Mouse (Mus musculus) cerebellum, postnatal 10 days (tissue): Measurements from ENCODE around the gene Nudt3.
"Not testable (repeated sequence)": the region's sequence is repeated elsewhere in the genome, so short reads cannot be mapped to it uniquely, and the experiment has no call there.

ENCODE experiments used
- DNase-seq, 2 experiments: peaks; one replicate each; pipeline ENCODE4 v3.0.0; 2021; ENCODE audit warnings: mixed read lengths in 2 of 2

Nudt3 gene

DNA sequence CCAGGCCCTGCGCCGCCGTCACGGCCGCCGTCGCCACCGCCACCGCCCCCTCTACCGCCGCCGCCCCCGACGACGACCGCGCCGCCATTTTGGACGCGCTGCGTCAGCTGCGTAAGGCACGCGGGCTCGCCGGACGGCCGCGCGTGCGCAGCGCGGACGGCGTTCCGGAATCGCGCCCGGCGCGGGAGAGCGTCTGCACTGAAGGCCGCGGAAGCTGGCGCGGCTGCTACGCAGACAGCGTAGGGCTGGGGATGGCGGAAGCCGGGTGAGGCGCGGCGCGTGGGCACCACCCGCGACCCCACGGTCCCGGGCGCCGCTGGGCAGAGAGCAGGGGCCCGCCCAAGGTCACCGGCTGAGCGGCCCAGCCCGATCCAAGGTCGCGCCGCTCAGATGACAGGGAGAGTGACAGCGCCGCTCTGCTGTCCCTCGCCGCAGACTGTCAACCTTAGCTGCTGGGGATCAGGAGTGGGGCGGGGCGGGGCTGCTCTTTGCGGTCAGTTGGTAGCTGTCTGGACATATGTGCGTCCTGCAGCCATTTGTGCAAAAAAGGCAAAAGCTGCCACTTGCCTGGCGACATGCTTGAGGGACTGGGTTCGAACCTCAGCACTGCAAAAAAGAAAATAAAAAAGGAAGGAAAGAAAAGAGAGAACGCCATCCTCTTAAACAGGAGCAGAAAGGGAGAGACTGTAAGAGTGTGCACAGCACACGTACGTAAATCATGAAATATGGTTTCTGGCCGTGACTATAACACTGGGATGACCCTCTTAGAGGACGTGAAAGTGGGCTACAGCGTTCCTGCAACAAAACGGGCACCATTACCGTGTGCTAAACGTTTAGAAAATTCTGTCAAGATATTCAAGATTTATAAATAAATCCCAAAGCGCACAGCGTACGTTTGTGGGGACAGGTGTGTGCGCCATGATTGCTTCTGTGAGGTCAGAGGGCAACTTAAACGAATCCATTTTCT, at the start of gene Nudt3:
Gene Nudt3, minus strand, starts transcription at position 136 of the 967 bp plus-strand sequence.
- DNase-seq: peak; percentile 95 to 96

DNA sequence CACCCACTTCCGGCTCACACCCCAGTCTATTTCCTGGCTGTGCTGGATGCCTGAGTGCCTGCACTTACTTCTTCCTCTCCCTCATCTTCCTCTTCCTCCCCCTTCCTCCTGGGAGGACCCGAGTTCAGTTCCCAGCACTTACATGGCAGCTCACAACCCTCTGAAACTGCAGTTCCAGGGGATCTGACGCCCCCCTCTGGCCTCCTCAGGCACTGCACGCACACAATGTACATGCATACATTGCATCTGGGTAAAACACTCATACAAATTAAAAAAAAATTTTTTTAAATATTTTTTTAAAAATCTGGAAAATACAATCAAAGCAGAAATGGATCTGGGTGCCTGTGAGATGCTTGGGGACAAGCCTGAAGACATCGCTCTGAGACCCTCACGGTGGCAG, 48.4 kb upstream of the Nudt3 start:
- no peak for DNase-seq

DNA sequence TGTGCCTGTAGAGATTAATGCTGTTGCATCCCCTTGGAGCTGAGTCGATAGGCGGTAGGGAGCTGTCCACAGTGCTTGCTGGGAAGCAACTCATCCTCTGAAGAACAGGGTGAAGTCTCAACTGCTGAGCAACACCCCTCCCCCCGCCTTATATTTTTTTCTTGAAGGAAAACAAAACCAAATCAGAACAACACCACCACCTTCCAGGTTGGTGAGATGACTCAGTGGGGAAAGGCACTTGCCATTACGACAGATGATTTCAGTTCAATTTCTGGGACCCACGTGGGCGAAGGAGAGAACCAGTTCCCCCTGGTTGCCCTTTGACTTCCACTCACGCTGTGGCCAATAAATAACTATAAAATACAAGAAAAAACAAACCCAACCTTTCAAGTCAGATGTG, 35.5 kb upstream of the Nudt3 start:
- DNase-seq: no peak

DNA sequence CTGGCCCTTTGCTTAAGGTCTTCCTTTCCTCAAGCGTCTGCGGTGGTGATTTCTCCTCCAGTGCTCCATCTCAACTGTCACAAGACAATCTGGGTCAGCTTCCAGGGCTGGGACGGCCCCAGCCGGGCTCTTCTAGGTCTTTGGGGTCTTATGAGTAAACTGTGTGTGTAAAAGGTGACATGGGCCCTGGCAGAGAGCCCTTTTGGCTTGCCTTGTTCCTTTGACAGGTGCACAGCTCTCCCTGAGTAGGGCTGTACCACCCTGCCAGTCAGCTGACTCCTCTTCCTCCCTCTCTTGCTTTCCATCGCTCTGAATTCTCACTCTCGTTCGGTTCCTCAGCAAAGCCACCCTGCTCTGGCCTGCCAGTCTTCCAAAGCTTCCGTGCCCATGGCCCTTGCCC, 33.8 kb upstream of the Nudt3 start:
- DNase-seq: peak; percentile 91

DNA sequence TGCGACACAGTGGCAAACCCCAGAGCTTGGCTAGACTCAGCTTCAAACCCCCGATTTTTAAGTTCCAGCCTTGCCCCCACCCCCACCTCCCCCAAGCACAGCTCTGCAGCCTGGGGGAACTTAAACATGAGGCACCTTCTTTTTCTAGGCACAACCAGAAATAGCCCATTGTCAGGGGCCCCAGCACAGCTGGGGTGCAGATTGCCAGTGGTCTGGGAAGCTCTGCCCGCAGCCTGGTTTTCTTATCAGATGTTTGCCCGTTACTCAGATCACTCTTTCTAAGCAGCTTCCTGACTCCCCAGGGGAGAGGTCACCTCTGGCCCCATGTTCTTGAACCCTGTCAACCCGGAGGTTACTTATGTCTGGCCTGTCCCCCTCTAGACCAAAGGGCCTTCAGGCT, 33.1 kb upstream of the Nudt3 start:
- DNase-seq: no peak

DNA sequence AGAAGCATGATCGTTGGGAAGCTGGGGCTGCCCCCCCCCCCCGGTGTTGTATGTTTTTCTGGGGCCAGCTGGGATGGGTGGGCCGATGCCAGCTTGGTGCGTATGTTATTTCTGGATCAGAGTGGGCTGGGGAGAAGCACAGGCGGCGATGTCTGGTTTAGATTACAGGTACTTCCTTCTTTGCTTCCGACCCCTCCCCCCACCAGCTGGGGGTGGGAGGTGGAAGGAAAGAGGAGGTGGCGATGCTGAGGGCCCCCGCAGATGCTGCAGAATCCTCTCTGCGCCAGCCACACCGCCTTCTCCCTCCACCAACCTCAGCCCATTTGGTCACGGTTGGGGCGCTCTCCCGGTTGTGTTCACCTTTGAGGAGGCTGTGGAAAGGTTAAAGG, 32.7 kb upstream of the Nudt3 start:
- DNase-seq: peak; percentile 88 to 89

DNA sequence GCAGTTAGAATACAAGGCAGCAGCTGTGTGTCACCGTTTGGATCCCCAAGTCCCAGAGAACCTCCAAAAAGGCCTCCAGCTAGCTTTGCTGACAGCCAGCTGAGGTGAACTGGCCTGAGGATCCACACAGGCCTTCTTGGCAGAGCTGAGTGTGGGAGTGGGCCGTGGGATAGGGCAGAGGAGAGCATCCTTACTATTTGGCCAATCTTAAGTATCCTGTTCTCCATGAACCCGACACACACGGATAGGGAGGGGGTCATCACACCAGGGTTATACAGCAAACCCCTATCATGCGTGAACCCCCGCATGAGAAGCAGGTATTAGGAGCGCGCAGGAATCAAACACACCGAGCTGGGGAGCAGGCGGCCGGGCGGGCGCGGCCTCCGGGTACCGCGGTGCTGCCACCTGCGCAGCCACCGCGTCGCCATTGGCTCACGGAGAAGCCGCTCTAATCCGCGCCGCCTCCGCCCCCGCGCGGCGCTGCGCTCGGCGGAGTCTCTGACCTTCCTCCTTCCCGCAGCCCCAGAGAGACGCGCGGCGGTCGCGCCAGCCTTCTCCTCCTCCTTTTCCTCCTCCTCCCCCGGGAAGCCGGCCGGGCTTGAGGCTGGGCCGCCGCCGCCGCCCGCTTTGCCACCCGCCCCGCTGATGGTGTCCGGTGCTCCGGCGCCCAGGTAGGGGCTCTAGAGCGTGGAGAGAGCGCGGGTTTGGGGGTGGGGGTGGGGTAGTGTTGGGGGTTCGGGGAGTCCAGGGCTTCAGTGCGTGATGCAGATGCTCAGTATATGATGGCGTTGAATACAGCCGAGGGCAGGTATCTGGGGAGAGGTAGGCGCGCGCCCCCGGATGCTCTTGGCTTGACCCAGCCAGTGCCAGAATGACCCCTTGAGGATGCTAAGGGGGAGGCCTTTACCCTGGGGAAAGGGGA, 32.1 kb upstream of the Nudt3 start, which contains the start of gene Pacsin1:
Gene Pacsin1, plus strand, starts transcription at position 421 of the 922 bp plus-strand sequence.
- DNase-seq: peak; percentile 91 to 92

DNA sequence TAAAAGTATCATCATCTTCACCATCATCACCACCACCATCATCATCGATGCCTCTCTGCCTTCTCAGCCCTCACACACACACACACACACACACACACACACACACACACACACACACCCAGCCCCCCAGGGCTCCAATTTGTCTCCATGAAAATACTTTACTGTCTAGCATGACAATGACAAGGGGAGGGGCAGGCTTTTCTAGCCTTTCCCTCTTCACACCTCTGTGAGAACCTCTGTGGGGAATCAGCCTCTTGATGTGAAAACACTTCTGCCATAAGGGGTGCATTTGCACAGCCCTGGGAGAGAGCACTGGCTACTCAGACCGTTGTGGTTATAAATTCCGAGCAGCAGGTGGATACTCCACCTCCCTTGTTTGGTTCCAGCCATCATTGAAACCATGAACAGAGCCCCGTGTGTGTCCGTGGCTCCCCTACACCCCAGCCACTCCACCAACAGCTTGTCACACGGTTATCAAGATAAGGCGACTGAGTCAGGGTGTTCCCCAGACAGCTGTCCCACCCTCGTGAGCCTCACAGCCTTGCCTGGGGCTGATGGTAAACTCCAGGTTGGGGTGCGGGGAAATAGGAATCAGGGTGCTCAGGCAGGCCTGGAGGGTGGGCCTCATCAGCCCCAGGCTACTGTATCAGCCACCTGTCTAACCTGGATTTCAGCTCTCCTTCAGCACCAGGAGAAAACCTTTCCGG, 30.1 kb upstream of the Nudt3 start:
- DNase-seq: no peak

DNA sequence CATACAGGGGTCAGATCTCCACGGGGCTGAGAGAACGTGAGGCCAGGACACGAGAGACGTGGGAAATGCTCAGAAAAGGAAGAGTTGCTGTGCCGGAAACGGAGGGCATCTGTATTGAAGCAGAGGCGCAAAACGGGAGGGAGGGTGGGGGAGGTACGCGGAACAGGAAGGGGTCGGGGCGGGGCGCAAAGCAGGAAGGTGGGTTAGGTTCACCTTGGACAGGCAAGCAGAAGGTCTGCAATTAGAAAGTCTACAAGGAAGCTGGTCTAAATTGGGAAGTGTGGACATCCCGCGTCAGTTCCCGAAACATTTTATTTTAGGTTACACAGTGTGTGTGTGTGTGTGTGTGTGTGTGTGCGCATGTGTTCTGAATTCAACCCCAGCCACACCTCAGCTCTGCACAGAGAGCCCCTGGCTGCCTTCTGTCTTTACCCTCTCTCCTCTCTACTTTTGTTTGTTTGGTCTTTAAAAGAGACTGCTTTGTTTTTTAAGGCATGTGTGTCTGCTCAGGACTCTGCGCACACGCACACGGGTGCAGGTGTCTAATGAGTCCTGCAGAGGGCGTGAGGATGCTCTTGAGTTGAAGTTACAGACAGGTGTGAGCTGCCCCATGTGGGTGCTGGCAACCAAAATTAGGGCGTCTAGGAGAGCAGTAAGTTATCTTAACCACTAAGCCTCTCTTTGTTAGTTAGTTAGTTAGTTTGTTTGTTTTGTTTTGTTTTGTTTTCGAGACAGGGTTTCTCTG, 28.9 kb upstream of the Nudt3 start:
- DNase-seq: no peak

DNA sequence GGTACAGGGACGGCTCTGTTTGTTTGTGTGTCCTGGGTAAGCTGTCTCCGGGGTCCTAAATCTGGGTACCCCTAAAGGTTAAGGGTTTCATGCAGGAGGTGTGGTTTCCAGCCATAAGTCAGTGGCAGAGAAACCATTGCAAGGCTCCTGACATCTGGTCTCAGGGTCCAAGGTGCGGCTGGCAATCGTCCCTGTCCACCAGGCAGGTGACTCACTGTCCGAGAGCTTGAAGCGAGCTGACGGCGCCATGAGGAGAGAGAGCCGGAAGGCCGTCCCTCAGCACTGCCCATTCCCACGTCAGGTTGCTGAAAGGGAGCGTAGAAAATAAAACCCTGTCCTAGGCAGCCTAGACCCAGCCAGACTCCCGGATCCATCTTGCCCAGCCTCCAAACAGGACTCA, 27.3 kb upstream of the Nudt3 start:
- peak in 1 of 2 experiments; percentile 34 for DNase-seq

DNA sequence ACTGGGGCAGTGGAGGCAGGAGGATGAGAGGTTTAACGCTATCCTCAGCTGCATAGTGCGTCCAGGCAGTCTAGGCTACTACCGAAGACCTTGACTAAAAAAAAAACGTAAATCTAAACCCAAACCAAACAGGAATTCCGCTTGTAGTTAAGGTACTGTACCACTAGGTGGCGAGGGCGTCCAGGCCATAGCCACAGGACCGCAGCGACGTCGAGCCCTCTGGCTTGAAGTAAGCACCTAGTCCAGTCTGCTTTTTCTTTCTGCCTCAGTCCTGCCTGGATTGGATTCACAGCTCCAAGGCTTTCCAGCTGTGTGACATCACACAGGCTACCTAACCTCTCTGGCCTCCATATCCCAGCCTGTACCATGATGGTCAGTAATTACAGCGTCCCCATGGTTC, 26.9 kb upstream of the Nudt3 start:
- peak; percentile 69 to 71 for DNase-seq

DNA sequence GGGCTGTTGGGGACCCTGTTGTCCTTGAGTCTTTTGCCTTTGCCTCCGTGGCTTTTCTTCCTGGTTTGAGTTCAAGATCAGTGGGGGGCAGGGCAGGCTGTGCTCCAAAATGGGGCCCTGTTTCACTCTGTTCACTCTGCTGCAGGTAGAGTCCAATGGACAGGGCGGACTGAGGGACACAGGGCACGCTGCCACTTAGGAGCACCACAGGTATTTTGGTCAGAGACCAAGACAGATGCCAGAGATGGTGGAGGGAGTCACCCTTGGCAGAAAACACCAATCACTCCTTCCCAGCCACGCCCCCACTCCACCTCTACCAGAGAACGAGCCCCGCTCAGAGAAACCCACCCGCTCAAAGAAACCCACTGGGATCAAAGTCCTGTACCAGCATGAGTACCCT, 22.5 kb upstream of the Nudt3 start:
- DNase-seq: peak; percentile 65 to 71

DNA sequence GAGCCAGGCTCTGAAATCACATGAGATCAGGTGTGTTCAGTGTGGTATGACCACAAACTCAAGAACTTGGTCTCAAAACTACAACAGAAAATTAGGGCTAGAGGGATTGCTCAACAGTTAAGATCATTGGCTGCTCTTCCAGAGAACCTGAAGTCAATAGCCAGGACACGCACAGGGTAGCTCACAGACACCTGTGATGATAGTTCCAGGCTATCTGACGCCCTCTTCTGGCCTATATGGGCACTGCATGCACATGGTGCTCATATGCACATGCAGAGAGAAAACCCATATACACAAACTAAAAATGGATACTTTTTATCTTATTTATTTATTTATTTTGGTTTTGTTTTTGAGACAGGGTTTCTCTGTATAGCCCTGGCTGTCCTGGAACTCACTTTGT, 21.3 kb upstream of the Nudt3 start:
- DNase-seq: peak; percentile 54 to 65

DNA sequence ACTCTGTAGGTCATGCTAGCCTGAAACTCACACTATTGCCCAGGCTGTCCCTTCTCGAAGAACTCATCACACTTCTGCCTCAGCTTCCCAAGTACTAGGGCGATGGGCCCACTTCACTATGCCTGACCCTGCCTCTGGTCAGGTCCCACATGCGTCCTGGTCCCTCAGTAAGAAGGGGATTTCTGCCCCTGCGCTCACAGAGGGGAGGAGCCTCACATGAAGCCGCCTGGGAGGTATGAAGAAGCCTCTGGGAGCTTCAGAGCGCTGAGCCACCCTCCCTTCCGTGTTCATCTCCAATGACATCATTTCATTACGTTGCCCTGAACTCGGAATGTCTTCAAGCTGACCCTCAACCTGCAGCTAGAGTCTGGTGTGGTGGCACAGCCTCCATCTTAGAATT, 20.5 kb upstream of the Nudt3 start:
- DNase-seq: peak in 1 of 2 experiments; percentile 37

DNA sequence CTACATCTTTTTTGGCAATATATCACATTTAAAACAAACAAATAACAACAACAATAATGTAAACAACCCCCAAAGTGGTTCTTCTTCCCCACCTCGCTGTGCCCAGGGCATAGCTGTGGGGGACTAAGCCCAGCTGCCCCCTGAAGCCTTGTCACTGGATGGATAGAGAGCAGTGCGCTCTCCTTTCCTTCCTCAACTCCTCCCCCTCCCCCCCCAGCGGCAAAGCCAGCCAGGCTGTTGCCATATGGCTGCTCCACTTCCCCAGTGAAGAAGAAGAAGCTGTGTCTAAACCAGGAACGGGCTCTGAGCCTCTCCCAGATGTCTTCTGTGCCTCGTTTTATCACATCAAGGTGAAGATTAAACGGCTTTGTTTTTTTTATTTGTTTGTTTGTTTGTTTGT, 19.8 kb upstream of the Nudt3 start:
- peak; percentile 89 to 92 for DNase-seq

DNA sequence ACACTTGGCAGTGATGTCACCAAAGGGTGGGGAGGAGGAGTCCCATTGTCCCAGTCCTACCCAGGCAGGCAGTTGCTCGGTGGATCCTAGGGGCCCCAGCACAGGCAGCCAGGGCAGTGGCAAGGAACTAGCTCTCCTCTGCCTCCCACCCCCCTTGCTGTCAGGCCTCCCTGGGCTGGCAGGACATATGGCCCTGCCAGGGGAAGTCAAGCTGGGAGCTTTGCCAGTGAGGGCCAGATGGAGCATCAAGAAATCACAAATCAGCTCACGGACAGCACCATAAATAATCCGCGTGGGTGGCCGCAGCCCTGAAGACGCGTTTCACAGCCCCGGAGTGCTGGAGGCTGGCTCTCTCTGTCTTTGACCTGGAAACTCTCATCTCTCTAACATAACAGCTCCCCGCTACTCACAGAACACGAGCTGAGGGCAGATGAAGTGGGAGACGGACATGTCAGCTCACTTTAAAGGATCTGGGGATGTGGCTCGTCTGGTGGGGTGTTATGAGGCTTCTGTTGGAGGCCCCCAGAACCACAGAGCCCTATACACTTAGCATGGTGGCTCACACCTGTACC, 19.3 kb upstream of the Nudt3 start:
- DNase-seq: peak; percentile 98

DNA sequence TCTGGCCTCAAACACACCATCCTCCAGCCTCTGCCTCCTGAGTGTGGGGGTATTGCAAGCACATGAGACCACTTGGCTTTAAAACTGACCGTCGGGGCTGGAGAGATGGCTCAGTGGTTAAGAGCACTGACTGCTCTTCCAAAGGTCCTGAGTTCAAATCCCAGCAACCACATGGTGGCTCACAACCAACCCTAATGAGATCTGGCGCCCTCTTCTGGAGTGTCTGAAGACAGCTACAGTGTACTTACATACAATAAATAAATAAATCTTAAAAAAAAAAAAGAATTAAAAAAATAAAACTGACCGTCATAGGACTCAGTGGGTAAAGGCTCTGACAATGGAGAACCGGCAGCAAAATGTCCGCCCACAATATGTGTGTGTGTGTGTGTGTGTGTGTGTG, 16.6 kb upstream of the Nudt3 start:
- DNase-seq: not testable (repeated sequence)

DNA sequence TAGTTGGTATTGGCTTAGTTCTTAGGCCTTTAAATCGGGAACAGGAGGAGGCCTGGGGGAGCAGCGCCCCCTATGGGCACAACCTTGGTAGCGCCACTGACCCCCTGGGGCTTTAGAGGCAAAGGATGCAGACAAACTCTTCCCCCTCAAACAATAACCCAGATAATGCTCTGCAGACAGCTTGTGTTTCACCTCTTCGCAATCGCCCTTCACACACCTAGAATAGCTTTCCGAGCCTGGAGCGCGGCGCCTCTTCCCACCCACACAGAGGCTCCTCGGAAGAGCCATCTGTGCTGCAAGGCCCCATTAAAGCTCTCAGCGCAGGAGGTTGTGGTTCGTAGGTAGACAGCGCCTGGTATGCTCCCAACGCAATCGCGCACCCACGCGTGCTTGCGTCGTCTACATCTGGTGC, 15.6 kb upstream of the Nudt3 start:
- peak; percentile 50 to 56 for DNase-seq

DNA sequence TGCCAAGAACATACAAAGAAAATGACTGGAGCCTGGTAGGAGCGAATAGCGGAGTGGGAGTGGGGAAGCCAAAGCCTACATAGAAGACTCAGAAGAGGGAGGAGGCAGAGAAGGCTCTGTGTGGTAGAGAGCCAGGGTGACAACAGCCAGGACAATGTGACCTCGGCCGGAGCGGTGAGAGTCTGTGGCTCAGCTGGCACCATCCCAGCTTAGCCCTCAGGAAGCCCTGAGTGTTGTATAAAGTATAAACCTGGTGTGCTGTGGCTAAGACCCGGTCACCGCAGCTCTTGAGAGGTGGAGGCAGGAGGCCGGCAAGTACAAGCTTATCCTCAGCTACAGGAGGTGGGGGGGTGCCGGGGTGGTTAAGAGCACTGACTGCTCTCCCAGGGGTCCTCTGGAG, 14.0 kb upstream of the Nudt3 start:
- DNase-seq: peak; percentile 49 to 50

DNA sequence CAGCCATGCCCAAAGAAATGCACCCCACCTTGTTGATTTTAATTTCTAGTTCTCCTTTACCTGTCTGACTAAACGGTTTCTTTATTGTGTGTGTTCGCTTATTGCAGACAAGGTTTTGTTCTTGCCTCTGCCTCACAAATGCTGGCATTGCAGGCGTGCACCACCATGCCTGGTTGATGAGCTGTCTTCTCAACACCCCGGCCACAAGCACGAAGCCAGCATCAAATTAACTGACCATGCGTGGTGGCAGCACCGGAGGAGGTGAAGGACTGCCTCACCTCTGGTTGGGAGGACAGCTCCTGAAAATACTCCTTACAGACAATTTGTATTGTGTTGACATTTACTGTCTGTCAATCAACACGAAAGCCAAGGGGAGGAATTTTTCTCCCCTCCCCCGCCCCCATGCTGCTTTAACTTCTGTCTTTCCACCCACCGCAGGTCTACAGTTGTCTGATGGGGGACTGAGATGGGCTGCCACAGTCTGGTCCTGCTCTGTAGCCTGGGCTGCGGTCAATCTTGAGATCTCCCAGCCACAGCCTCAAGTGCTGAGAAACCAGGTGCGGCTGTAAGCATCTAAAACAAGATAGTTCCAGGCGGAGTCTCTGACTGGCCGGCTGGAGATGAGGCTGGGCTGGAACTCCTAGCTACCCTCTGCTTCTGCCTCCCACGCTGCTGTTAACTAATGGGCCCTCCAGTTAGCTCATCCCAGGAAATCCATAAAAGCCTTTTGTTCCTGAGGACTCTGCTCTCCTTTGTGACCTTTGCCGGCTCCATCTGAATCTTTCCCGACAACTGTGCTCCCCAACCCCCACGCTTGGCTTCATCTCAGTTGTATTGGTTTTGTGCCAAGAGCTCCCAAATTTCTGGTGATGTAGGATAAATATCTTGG, 13.1 kb upstream of the Nudt3 start, which contains the start of gene Rps10:
Gene Rps10, minus strand, starts transcription at position 538 of the 889 bp plus-strand sequence.
- DNase-seq: peak; percentile 66 to 74

DNA sequence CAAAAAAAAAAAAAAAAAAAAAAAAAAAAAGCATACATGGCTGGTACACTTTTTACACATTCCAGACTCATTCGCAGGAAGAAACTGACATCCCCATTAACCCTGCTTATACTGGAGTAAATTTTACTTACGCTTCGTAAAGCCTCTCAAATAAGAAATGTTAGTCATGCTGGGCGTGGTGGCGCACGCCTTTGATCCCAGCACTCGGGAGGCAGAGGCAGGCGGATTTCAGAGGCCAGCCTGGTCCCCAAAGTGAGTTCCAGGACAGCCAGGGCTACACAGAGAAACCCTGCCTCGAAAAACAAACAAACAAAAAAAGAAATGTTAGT, 12.2 kb upstream of the Nudt3 start:
- DNase-seq: not testable (repeated sequence)
